Mouse (Mus musculus): ENCODE measurements at regions not wholly inside any gene's neighbourhood (a gene's known extent, or its start where the extent isn't known, plus 50 kb on each side); places are given as distances from the start of the nearest gene placed in this dataset.
"Not testable (repeated sequence)": the region's sequence is repeated elsewhere in the genome, so short reads cannot be mapped to it uniquely, and the experiment has no call there.

- Histone ChIP-seq H3K4me2 (replicated peaks) (no peak overlapping the region), H3K9me3 (replicated peaks) (no peaks in the 10 kb centered on the region), H3K27ac (replicated peaks) (no peak overlapping the region), H3K27me3 (no peaks in the 10 kb centered on the region), H3K4me1 (no peaks in the 10 kb centered on the region), H3K4me3 (replicated peaks) (no peak overlapping the region), H3K36me3 (no peaks in the 10 kb centered on the region), H3K9ac (no peak overlapping the region)
- no peak for ATAC-seq (ENCODE audit: insufficient number of reproducible peaks, low FRiP score, low TSS enrichment, low read depth)
Observed at GRCm38 (mm10) chr16:31560426-31560825, 102.8 kb upstream of the Dlg1 start.

GRCm38 (mm10) chr16:31564926-31565325 is 98.3 kb upstream of the Dlg1 start:
- WGBS: 66% methylated on average over 5 of the region's 5 CpGs
- Histone ChIP-seq H3K4me2 (replicated peaks) (no peak overlapping the region), H3K27me3 (no peaks in the 10 kb centered on the region), H3K36me3 (no peaks in the 10 kb centered on the region), H3K9me3 (replicated peaks) (no peaks in the 10 kb centered on the region), H3K27ac (replicated peaks) (no peak overlapping the region), H3K4me3 (replicated peaks) (no peak overlapping the region), H3K9ac (no peak overlapping the region), H3K4me1 (no peaks in the 10 kb centered on the region)
- no peak for ATAC-seq (ENCODE audit: insufficient number of reproducible peaks, low FRiP score, low TSS enrichment, low read depth)

- no peaks in the 10 kb centered on the region; the same call in 1 of the 2 replicates for H3K4me1 ChIP-seq
- no peaks in the 10 kb centered on the region for H3K27me3 ChIP-seq
- no peak overlapping the region for H3K4me2 ChIP-seq (replicated peaks)
- no peaks in the 10 kb centered on the region for H3K36me3 ChIP-seq
- no peaks in the 10 kb centered on the region for H3K9me3 ChIP-seq (replicated peaks)
- H3K27ac ChIP-seq (replicated peaks): no peak overlapping the region
- no peak for ATAC-seq (ENCODE audit: insufficient number of reproducible peaks, low FRiP score, low TSS enrichment, low read depth)
- no peak overlapping the region for H3K9ac ChIP-seq
- H3K4me3 ChIP-seq (replicated peaks): no peak overlapping the region
- 86% methylated on average over 6 of the region's 6 CpGs for WGBS
Observed at GRCm38 (mm10) chr16:31568316-31568715, 94.9 kb upstream of the Dlg1 start.

GRCm38 (mm10) chr16:31569871-31570270 is 93.4 kb upstream of the Dlg1 start:
- no peaks in the 10 kb centered on the region for H3K36me3 ChIP-seq
- H3K27ac ChIP-seq (replicated peaks): no peak overlapping the region
- no peak overlapping the region for H3K4me3 ChIP-seq (replicated peaks)
- H3K9me3 ChIP-seq (replicated peaks): no peaks in the 10 kb centered on the region
- no peak overlapping the region for H3K9ac ChIP-seq
- no peaks in the 10 kb centered on the region; the same call in 1 of the 2 replicates for H3K4me1 ChIP-seq
- no peak overlapping the region for H3K4me2 ChIP-seq (replicated peaks)
- ATAC-seq (ENCODE audit: insufficient number of reproducible peaks, low FRiP score, low TSS enrichment, low read depth): no peak
- WGBS: 53% methylated on average over 6 of the region's 6 CpGs
- H3K27me3 ChIP-seq: no peaks in the 10 kb centered on the region

- WGBS: 75% methylated on average over 20 of the region's 20 CpGs
- Histone ChIP-seq H3K4me2 (replicated peaks) (no peak overlapping the region), H3K9ac (no peak overlapping the region), H3K27ac (replicated peaks) (no peak overlapping the region), H3K36me3 (no peaks in the 10 kb centered on the region), H3K4me3 (replicated peaks) (no peak overlapping the region), H3K27me3 (no peaks in the 10 kb centered on the region), H3K9me3 (replicated peaks) (no peaks in the 10 kb centered on the region), H3K4me1 (peaks cover 2% of the 10 kb centered on the region)
- ATAC-seq (ENCODE audit: insufficient number of reproducible peaks, low FRiP score, low TSS enrichment, low read depth): no peak
Observed at GRCm38 (mm10) chr16:31570311-31571139, 92.7 kb upstream of the Dlg1 start.

- not testable (repeated sequence) for H3K9me3 ChIP-seq (replicated peaks); H3K27me3 ChIP-seq; H3K9ac ChIP-seq; H3K4me1 ChIP-seq; H3K27ac ChIP-seq (replicated peaks); H3K4me3 ChIP-seq (replicated peaks); H3K36me3 ChIP-seq; ATAC-seq (ENCODE audit: insufficient number of reproducible peaks, low FRiP score, low TSS enrichment, low read depth); H3K4me2 ChIP-seq (replicated peaks)
- 91% methylated on average over 9 of the region's 9 CpGs for WGBS
Observed at GRCm38 (mm10) chr16:31573833-31574232, 89.4 kb upstream of the Dlg1 start.

- not testable (repeated sequence) for H3K4me3 ChIP-seq (replicated peaks); H3K27ac ChIP-seq (replicated peaks); H3K36me3 ChIP-seq; H3K4me1 ChIP-seq; H3K4me2 ChIP-seq (replicated peaks); ATAC-seq (ENCODE audit: insufficient number of reproducible peaks, low FRiP score, low TSS enrichment, low read depth); H3K9me3 ChIP-seq (replicated peaks); H3K9ac ChIP-seq; H3K27me3 ChIP-seq
- 25% methylated on average over 11 of the region's 11 CpGs for WGBS
Observed at GRCm38 (mm10) chr16:31575646-31576045, 87.6 kb upstream of the Dlg1 start.

- no peaks in the 10 kb centered on the region for H3K27me3 ChIP-seq
- H3K9ac ChIP-seq: no peak overlapping the region
- H3K27ac ChIP-seq (replicated peaks): no peak overlapping the region
- no peak for ATAC-seq (ENCODE audit: insufficient number of reproducible peaks, low FRiP score, low TSS enrichment, low read depth)
- H3K4me1 ChIP-seq: peaks cover 8% of the 10 kb centered on the region
- no peaks in the 10 kb centered on the region for H3K9me3 ChIP-seq (replicated peaks)
- H3K4me3 ChIP-seq (replicated peaks): no peak overlapping the region
- no peak overlapping the region for H3K4me2 ChIP-seq (replicated peaks)
- no peaks in the 10 kb centered on the region for H3K36me3 ChIP-seq
- 73% methylated on average over 8 of the region's 8 CpGs for WGBS
Observed at GRCm38 (mm10) chr16:31576422-31576821, 86.8 kb upstream of the Dlg1 start.

- H3K4me3 ChIP-seq (replicated peaks): no peak overlapping the region
- H3K36me3 ChIP-seq: no peaks in the 10 kb centered on the region
- H3K27ac ChIP-seq (replicated peaks): no peak overlapping the region
- H3K9me3 ChIP-seq (replicated peaks): no peaks in the 10 kb centered on the region
- WGBS: 62% methylated on average over 7 of the region's 7 CpGs
- H3K4me2 ChIP-seq (replicated peaks): no peak overlapping the region
- H3K4me1 ChIP-seq: peaks cover 8% of the 10 kb centered on the region
- no peak overlapping the region for H3K9ac ChIP-seq
- H3K27me3 ChIP-seq: no peaks in the 10 kb centered on the region
- ATAC-seq (ENCODE audit: insufficient number of reproducible peaks, low FRiP score, low TSS enrichment, low read depth): no peak
Observed at GRCm38 (mm10) chr16:31577347-31577746, 85.9 kb upstream of the Dlg1 start.

GRCm38 (mm10) chr16:31579318-31579717 is 83.9 kb upstream of the Dlg1 start:
- H3K27ac ChIP-seq (replicated peaks): no peak overlapping the region
- WGBS: 89% methylated on average over 3 of the region's 3 CpGs
- no peak overlapping the region for H3K4me3 ChIP-seq (replicated peaks)
- no peaks in the 10 kb centered on the region for H3K9me3 ChIP-seq (replicated peaks)
- H3K27me3 ChIP-seq: no peaks in the 10 kb centered on the region
- peaks cover 8% of the 10 kb centered on the region for H3K4me1 ChIP-seq
- no peak overlapping the region for H3K9ac ChIP-seq
- ATAC-seq (ENCODE audit: insufficient number of reproducible peaks, low FRiP score, low TSS enrichment, low read depth): no peak
- H3K4me2 ChIP-seq (replicated peaks): no peak overlapping the region
- no peaks in the 10 kb centered on the region for H3K36me3 ChIP-seq

GRCm38 (mm10) chr16:31580779-31581178 is 82.5 kb upstream of the Dlg1 start:
- H3K27me3 ChIP-seq: no peaks in the 10 kb centered on the region
- WGBS: 87% methylated on average over 6 of the region's 6 CpGs
- peaks cover 4% of the 10 kb centered on the region for H3K4me1 ChIP-seq
- no peaks in the 10 kb centered on the region for H3K36me3 ChIP-seq
- no peak overlapping the region for H3K4me3 ChIP-seq (replicated peaks)
- H3K9me3 ChIP-seq (replicated peaks): no peaks in the 10 kb centered on the region
- H3K27ac ChIP-seq (replicated peaks): no peak overlapping the region
- H3K4me2 ChIP-seq (replicated peaks): no peak overlapping the region
- ATAC-seq (ENCODE audit: insufficient number of reproducible peaks, low FRiP score, low TSS enrichment, low read depth): no peak
- no peak overlapping the region for H3K9ac ChIP-seq

- Histone ChIP-seq H3K4me2 (replicated peaks) (no peak overlapping the region), H3K9ac (no peak overlapping the region), H3K4me1 (no peaks in the 10 kb centered on the region), H3K36me3 (no peaks in the 10 kb centered on the region), H3K27me3 (no peaks in the 10 kb centered on the region), H3K9me3 (replicated peaks) (no peaks in the 10 kb centered on the region), H3K27ac (replicated peaks) (no peak overlapping the region), H3K4me3 (replicated peaks) (no peak overlapping the region)
- no peak for ATAC-seq (ENCODE audit: insufficient number of reproducible peaks, low FRiP score, low TSS enrichment, low read depth)
- 90% methylated on average over 4 of the region's 4 CpGs for WGBS
Observed at GRCm38 (mm10) chr16:31582885-31583284, 80.4 kb upstream of the Dlg1 start.
